Mouse (Mus musculus) left cerebral cortex, postnatal 10 days (tissue): ENCODE data around the gene Nmnat1. TPM values are rescaled to one million over a fixed set of nuclear protein-coding genes. Genes with fewer than 3 reads are reported as not detected.
A peak's percentile ranks its signal among the peaks of the same experiment; 100 is the strongest.
"Not testable (repeated sequence)": the region's sequence is repeated elsewhere in the genome, so short reads cannot be mapped to it uniquely, and the experiment has no call there.

Source experiments
- DNase-seq, 2 experiments: peaks; one replicate each; pipeline ENCODE4 v3.0.0; 2021 to 2022; ENCODE audit warnings: low spot score in 2 of 2, mixed read lengths in 1 of 2; ENCODE audit errors: extremely low spot score in 1 of 2
- intact Hi-C: fragments of 180-260 bp; cut with DNase I; formaldehyde crosslinking; loops from one replicate; pipeline ENCODE4 v1.15.1; 2025
- total RNA-seq, 2 experiments: library from RNA; stranded (reverse); gene quantifications; 2 replicates each; pipeline ENCODE4 v1.2.3; 2021

The Nmnat1 gene
- total RNA-seq, 2 experiments from 2014 or later: 6.1 to 7.7 TPM

- intact Hi-C loops: no loop called here
- DNase-seq: no peak
Measured at GRCm38 (mm10) chr4:149498901-149499300, 13.9 kb upstream of the Nmnat1 start.

GRCm38 (mm10) chr4:149496612-149497011, 11.6 kb upstream of the Nmnat1 start:
- peak in 1 of 2 experiments; percentile 43 for DNase-seq
- intact Hi-C loops: no loop called here

- DNase-seq: no peak
- intact Hi-C loops: no loop called here
Measured at GRCm38 (mm10) chr4:149491151-149491550, 6.1 kb upstream of the Nmnat1 start.

- DNase-seq: no peak
- intact Hi-C loops: loop anchor here (5.0 kb wide), 1 partner anchor 53 kb away; no protein-coding TSS in a partner anchor
Measured at GRCm38 (mm10) chr4:149489415-149490240, 4.6 kb upstream of the Nmnat1 start.

GRCm38 (mm10) chr4:149487729-149488128, 2.7 kb upstream of the Nmnat1 start:
- intact Hi-C loops: loop anchor here (5.0 kb wide), 1 partner anchor 55 kb away; no protein-coding TSS in a partner anchor

GRCm38 (mm10) chr4:149485825-149486206, 814 bp upstream of the Nmnat1 start:
- intact Hi-C loops: loop anchor here (5.0 kb wide), 1 partner anchor 56 kb away; no protein-coding TSS in a partner anchor
- peak in 1 of 2 experiments; percentile 11 for DNase-seq

More at GRCm38 (mm10) chr4:149487729-149488128, 2.7 kb upstream of the Nmnat1 start:
- DNase-seq: no peak

GRCm38 (mm10) chr4:149484566-149484965, 436 bp downstream of the Nmnat1 start:
- intact Hi-C loops: no loop called here
- no peak for DNase-seq

- DNase-seq: no peak
- intact Hi-C loops: no loop called here
Measured at GRCm38 (mm10) chr4:149477078-149477477, 7.9 kb downstream of the Nmnat1 start, which contains the start of gene Tmem274. Gene Tmem274 (plus strand): TSS chr4:149477378.

GRCm38 (mm10) chr4:149475096-149475495, 9.9 kb downstream of the Nmnat1 start:
- intact Hi-C loops: no loop called here
- no peak for DNase-seq

GRCm38 (mm10) chr4:149469557-149469956, 15.4 kb downstream of the Nmnat1 start:
- no peak for DNase-seq
- intact Hi-C loops: no loop called here

- no peak for DNase-seq
- intact Hi-C loops: no loop called here
Measured at GRCm38 (mm10) chr4:149463435-149463950, 21.5 kb downstream of the Nmnat1 start.

- intact Hi-C loops: no loop called here
- DNase-seq: no peak
Measured at GRCm38 (mm10) chr4:149462305-149462971, 22.6 kb downstream of the Nmnat1 start.

GRCm38 (mm10) chr4:149461579-149462304, 23.3 kb downstream of the Nmnat1 start:
- DNase-seq: no peak
- intact Hi-C loops: no loop called here

GRCm38 (mm10) chr4:149460475-149460874, 24.5 kb downstream of the Nmnat1 start:
- intact Hi-C loops, DNase-seq: not testable (repeated sequence)

- intact Hi-C loops: no loop called here
- DNase-seq: no peak
Measured at GRCm38 (mm10) chr4:149459425-149459824, 25.6 kb downstream of the Nmnat1 start.

GRCm38 (mm10) chr4:149458526-149458925, 26.5 kb downstream of the Nmnat1 start:
- DNase-seq: no peak
- intact Hi-C loops: no loop called here

GRCm38 (mm10) chr4:149457831-149458430, 27.1 kb downstream of the Nmnat1 start:
- intact Hi-C loops: no loop called here
- peak in 1 of 2 experiments; percentile 48 for DNase-seq

GRCm38 (mm10) chr4:149457163-149457562, 27.8 kb downstream of the Nmnat1 start:
- intact Hi-C loops, DNase-seq: not testable (repeated sequence)

GRCm38 (mm10) chr4:149454879-149455278, 30.1 kb downstream of the Nmnat1 start, which contains the start of gene Rbp7:
Gene Rbp7 (minus strand): TSS chr4:149454978.
- intact Hi-C loops: no loop called here

More at GRCm38 (mm10) chr4:149454879-149455278, 30.1 kb downstream of the Nmnat1 start, which contains the start of gene Rbp7:
- no peak for DNase-seq
